Mouse (Mus musculus): ENCODE results near the gene Med21. TPM values are rescaled to one million over a fixed set of nuclear protein-coding genes. Genes with fewer than 3 reads are reported as not detected.
A peak's percentile ranks its signal among the peaks of the same experiment; 100 is the strongest.

Gene Med21
- polyA plus RNA-seq, 1 experiment = not detected

- Histone ChIP-seq H3K27ac (ENCODE audit: insufficient read depth, low read depth, low read length) (0 out of 2 replicates have a peak overlapping the region, but pooled peaks have one; percentile 45), H3K4me3 (ENCODE audit: insufficient read depth, low read depth, low read length) (no peak overlapping the region), H3K4me1 (ENCODE audit: control insufficient read depth, insufficient read depth, low read length) (peaks cover 13% of the 10 kb centered on the region)
- 76% methylated on average over 15 of the region's 15 CpGs for WGBS
- TF ChIP-seq POLR2A (IDR thresholded peaks at IDR 0.05; ENCODE audit: insufficient read depth, low read depth, low read length) (no peak), CTCF (IDR thresholded peaks at IDR 0.05; ENCODE audit: insufficient read depth, low read depth, low read length) (no peak)
Observed at GRCm38 (mm10) chr6:146670956-146671855, 28.9 kb downstream of the Med21 start.

- Histone ChIP-seq H3K4me3 (ENCODE audit: insufficient read depth, low read depth, low read length) (no peak overlapping the region), H3K27ac (ENCODE audit: insufficient read depth, low read depth, low read length) (no peak overlapping the region), H3K4me1 (ENCODE audit: control insufficient read depth, insufficient read depth, low read length) (peaks cover 13% of the 10 kb centered on the region)
- 48% methylated on average over 5 of the region's 5 CpGs for WGBS
- TF ChIP-seq CTCF (IDR thresholded peaks at IDR 0.05; ENCODE audit: insufficient read depth, low read depth, low read length) (no peak), POLR2A (IDR thresholded peaks at IDR 0.05; ENCODE audit: insufficient read depth, low read depth, low read length) (no peak)
Observed at GRCm38 (mm10) chr6:146672106-146672505, 29.8 kb downstream of the Med21 start.

- Histone ChIP-seq H3K4me1 (ENCODE audit: control insufficient read depth, insufficient read depth, low read length) (peaks cover 13% of the 10 kb centered on the region), H3K4me3 (ENCODE audit: insufficient read depth, low read depth, low read length) (no peak overlapping the region), H3K27ac (ENCODE audit: insufficient read depth, low read depth, low read length) (no peak overlapping the region)
- 83% methylated on average over 4 of the region's 4 CpGs for WGBS
- TF ChIP-seq POLR2A (IDR thresholded peaks at IDR 0.05; ENCODE audit: insufficient read depth, low read depth, low read length) = no peak
- no peak for TF ChIP-seq CTCF (IDR thresholded peaks at IDR 0.05; ENCODE audit: insufficient read depth, low read depth, low read length)
Observed at GRCm38 (mm10) chr6:146673696-146674095, 31.3 kb downstream of the Med21 start.

GRCm38 (mm10) chr6:146674420-146674819 is 32.1 kb downstream of the Med21 start:
- TF ChIP-seq CTCF (IDR thresholded peaks at IDR 0.05; ENCODE audit: insufficient read depth, low read depth, low read length) (no peak), POLR2A (IDR thresholded peaks at IDR 0.05; ENCODE audit: insufficient read depth, low read depth, low read length) (no peak)
- Histone ChIP-seq H3K4me3 (ENCODE audit: insufficient read depth, low read depth, low read length) (no peak overlapping the region), H3K27ac (ENCODE audit: insufficient read depth, low read depth, low read length) (no peak overlapping the region), H3K4me1 (ENCODE audit: control insufficient read depth, insufficient read depth, low read length) (peaks cover 13% of the 10 kb centered on the region)
- 76% methylated on average over 8 of the region's 8 CpGs for WGBS

GRCm38 (mm10) chr6:146674881-146675536 is 32.7 kb downstream of the Med21 start:
- WGBS = 55% methylated on average over 4 of the region's 4 CpGs
- TF ChIP-seq CTCF (IDR thresholded peaks at IDR 0.05; ENCODE audit: insufficient read depth, low read depth, low read length) (no peak), POLR2A (IDR thresholded peaks at IDR 0.05; ENCODE audit: insufficient read depth, low read depth, low read length) (no peak)
- Histone ChIP-seq H3K4me3 (ENCODE audit: insufficient read depth, low read depth, low read length) (no peak overlapping the region), H3K4me1 (ENCODE audit: control insufficient read depth, insufficient read depth, low read length) (peaks cover 13% of the 10 kb centered on the region), H3K27ac (ENCODE audit: insufficient read depth, low read depth, low read length) (no peak overlapping the region)

GRCm38 (mm10) chr6:146676904-146677303 is 34.6 kb downstream of the Med21 start:
- peaks cover 10% of the 10 kb centered on the region; the same call in 1 of the 2 replicates for H3K4me1 ChIP-seq (ENCODE audit: control insufficient read depth, insufficient read depth, low read length)
- H3K4me3 ChIP-seq (ENCODE audit: insufficient read depth, low read depth, low read length) = no peak overlapping the region
- H3K27ac ChIP-seq (ENCODE audit: insufficient read depth, low read depth, low read length) = no peak overlapping the region
- TF ChIP-seq CTCF (IDR thresholded peaks at IDR 0.05; ENCODE audit: insufficient read depth, low read depth, low read length) (no peak), POLR2A (IDR thresholded peaks at IDR 0.05; ENCODE audit: insufficient read depth, low read depth, low read length) (no peak)
- 81% methylated on average over 10 of the region's 10 CpGs for WGBS

- 84% methylated on average over 10 of the region's 10 CpGs for WGBS
Observed at GRCm38 (mm10) chr6:146678136-146679070, 36.1 kb downstream of the Med21 start.

GRCm38 (mm10) chr6:146683881-146684280 is 41.5 kb downstream of the Med21 start:
- H3K27ac ChIP-seq (ENCODE audit: insufficient read depth, low read depth, low read length) = no peak overlapping the region
- 82% methylated on average over 4 of the region's 4 CpGs for WGBS
- H3K4me1 ChIP-seq (ENCODE audit: control insufficient read depth, insufficient read depth, low read length) = peaks cover 8% of the 10 kb centered on the region
- no peak for TF ChIP-seq CTCF (IDR thresholded peaks at IDR 0.05; ENCODE audit: insufficient read depth, low read depth, low read length)
- no peak for TF ChIP-seq POLR2A (IDR thresholded peaks at IDR 0.05; ENCODE audit: insufficient read depth, low read depth, low read length)
- H3K4me3 ChIP-seq (ENCODE audit: insufficient read depth, low read depth, low read length) = no peak overlapping the region

More at GRCm38 (mm10) chr6:146678136-146679070, 36.1 kb downstream of the Med21 start:
- no peak for TF ChIP-seq CTCF (IDR thresholded peaks at IDR 0.05; ENCODE audit: insufficient read depth, low read depth, low read length)
- no peak for TF ChIP-seq POLR2A (IDR thresholded peaks at IDR 0.05; ENCODE audit: insufficient read depth, low read depth, low read length)
- H3K4me1 ChIP-seq (ENCODE audit: control insufficient read depth, insufficient read depth, low read length) = peaks cover 10% of the 10 kb centered on the region; the same call in 1 of the 2 replicates
- H3K27ac ChIP-seq (ENCODE audit: insufficient read depth, low read depth, low read length) = no peak overlapping the region
- H3K4me3 ChIP-seq (ENCODE audit: insufficient read depth, low read depth, low read length) = no peak overlapping the region
